30 mouse cellular contexts compared by ENCODE assay signal in the genomic region with DNA sequence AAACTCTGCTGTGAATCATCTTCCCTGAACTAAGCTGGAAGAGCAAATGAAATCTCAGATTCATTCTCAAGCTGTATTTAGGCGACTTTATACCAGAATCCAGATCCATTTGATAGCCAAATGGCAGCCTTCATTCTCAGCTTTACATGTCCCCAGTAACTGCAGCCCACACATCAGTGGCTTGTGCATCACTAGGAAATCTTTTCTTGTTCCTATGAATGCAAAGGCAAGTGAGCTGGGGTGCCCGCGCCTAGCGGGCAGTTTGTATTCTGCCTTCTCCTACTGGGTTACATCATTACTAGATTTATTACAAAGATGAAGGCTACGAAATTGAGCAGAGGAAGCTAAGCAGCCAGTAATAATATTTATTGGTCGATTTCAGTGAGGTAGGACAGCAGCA. TPM values are rescaled to one million over a fixed set of nuclear protein-coding genes. Genes with fewer than 3 reads are reported as not detected.
DNase-seq lines count a peak whose midpoint lies in the region; ATAC-seq lines count a peak whose summit lies in the region.
"Had no signal": no experiment of that assay in that cellular context is flagged by ENCODE, and none has a peak within 500 bp of the region (broad histone marks: within the 10 kb centered on the region; RNA-seq: fewer than 3 reads in every experiment).

No protein-coding gene starts in this region.

- peak; percentile 72 for DNase-seq in heart, adult 11 months
- no peak for DNase-seq in heart, postnatal 25 days (ENCODE audit: low spot score)
- DNase-seq in lung, postnatal 10 days: no peak
- DNase-seq in urinary bladder, postnatal 10 days (ENCODE audit: low spot score): peak; percentile 6
- DNase-seq in urinary bladder, postnatal 36 days (ENCODE audit: low spot score in 2 of 2): no peak
- DNase-seq in liver, embryonic 11.5 days (ENCODE audit: low spot score): no peak
- DNase-seq: adrenal gland, postnatal 25 days; cerebellum, adult 8-10 months; cerebellum, postnatal 25 days; gastrocnemius, adult 2 months; heart, postnatal 10 days; kidney, adult 11 months; kidney, postnatal 14 days; liver; lung, postnatal 14 days; right cerebral cortex, postnatal 25 days had no signal

- H3K27me3 ChIP-seq in lung, embryonic 15.5 days: no peaks in the 10 kb centered on the region
- no peaks in the 10 kb centered on the region for H3K27me3 ChIP-seq in liver, embryonic 11.5 days (replicated peaks; ENCODE audit: control insufficient read depth, insufficient read depth, low read length)
- H3K27me3 ChIP-seq: embryonic facial prominence, embryonic 15.5 days; forebrain, embryonic 13.5 days; heart, embryonic 13.5 days; hindbrain, embryonic 15.5 days; liver, embryonic 15.5 days; stomach, embryonic 15.5 days had no signal

- peak overlapping the region; percentile 34 for H3K4me2 ChIP-seq in lung, embryonic 15.5 days
- H3K4me2 ChIP-seq in liver, embryonic 11.5 days: no peak overlapping the region
- H3K4me2 ChIP-seq: embryonic facial prominence, embryonic 15.5 days; forebrain, embryonic 13.5 days; heart, embryonic 13.5 days; hindbrain, embryonic 15.5 days; liver, embryonic 15.5 days; stomach, embryonic 15.5 days had no signal

- no peak overlapping the region for H3K4me3 ChIP-seq in lung, embryonic 15.5 days
- no peak overlapping the region for H3K4me3 ChIP-seq in liver, embryonic 11.5 days (ENCODE audit: low read depth, low read length)
- H3K4me3 ChIP-seq: embryonic facial prominence, embryonic 10.5 days; embryonic facial prominence, embryonic 15.5 days; forebrain, embryonic 13.5 days; gastrocnemius, adult 2 months; heart, embryonic 13.5 days; hindbrain, embryonic 10.5 days; hindbrain, embryonic 15.5 days; liver, embryonic 15.5 days; midbrain, embryonic 10.5 days; myocyte; stomach, embryonic 15.5 days had no signal

- no peak for ATAC-seq in lung, embryonic 15.5 days (ENCODE audit: borderline replicate concordance, extremely low read depth, low FRiP score, low TSS enrichment)
- no peak for ATAC-seq in liver, embryonic 11.5 days (replicated peaks; ENCODE audit: low FRiP score)
- ATAC-seq: CD4-positive, CD25-positive, alpha-beta regulatory T cell, adult 4 months; forebrain, embryonic 13.5 days; inflammation-experienced regulatory T-cells, adult 6 months; midbrain, embryonic 16.5 days had no signal

- 65% methylated on average over 6 of the region's 6 CpGs for WGBS in lung, embryonic 15.5 days
- WGBS in liver, embryonic 11.5 days: 83% methylated on average over 6 of the region's 6 CpGs

- H3K27ac ChIP-seq in lung, embryonic 15.5 days: no peak overlapping the region; the same call in 1 of the 2 replicates
- no peak overlapping the region for H3K27ac ChIP-seq in liver, embryonic 11.5 days (ENCODE audit: low read depth, low read length)
- H3K27ac ChIP-seq: embryonic facial prominence, embryonic 10.5 days; embryonic facial prominence, embryonic 15.5 days; forebrain, embryonic 13.5 days; gastrocnemius, adult 2 months; heart, embryonic 13.5 days; hindbrain, embryonic 10.5 days; hindbrain, embryonic 15.5 days; liver, embryonic 15.5 days; midbrain, embryonic 10.5 days; stomach, embryonic 15.5 days had no signal

- H3K9ac ChIP-seq in lung, embryonic 15.5 days: no peak overlapping the region
- H3K9ac ChIP-seq in liver, embryonic 11.5 days (ENCODE audit: low read depth, low read length): no peak overlapping the region
- H3K9ac ChIP-seq: embryonic facial prominence, embryonic 15.5 days; forebrain, embryonic 13.5 days; heart, embryonic 13.5 days; hindbrain, embryonic 15.5 days; liver, embryonic 15.5 days; stomach, embryonic 15.5 days had no signal

- peaks cover 3% of the 10 kb centered on the region; the same call in 1 of the 2 replicates for H3K4me1 ChIP-seq in lung, embryonic 15.5 days
- no peaks in the 10 kb centered on the region for H3K4me1 ChIP-seq in liver, embryonic 11.5 days (replicated peaks; ENCODE audit: control insufficient read depth, insufficient read depth, low read length)
- H3K4me1 ChIP-seq: forebrain, embryonic 13.5 days; heart, embryonic 13.5 days; hindbrain, embryonic 10.5 days; liver, embryonic 15.5 days; stomach, embryonic 15.5 days had no signal

- no peaks in the 10 kb centered on the region for H3K9me3 ChIP-seq in lung, embryonic 15.5 days
- H3K9me3 ChIP-seq in liver, embryonic 11.5 days (ENCODE audit: control insufficient read depth, low read length): no peaks in the 10 kb centered on the region
- H3K9me3 ChIP-seq: embryonic facial prominence, embryonic 10.5 days; embryonic facial prominence, embryonic 15.5 days; forebrain, embryonic 13.5 days; heart, embryonic 13.5 days; hindbrain, embryonic 10.5 days; hindbrain, embryonic 15.5 days; liver, embryonic 15.5 days; midbrain, embryonic 10.5 days; stomach, embryonic 15.5 days had no signal

- intact Hi-C loops in heart, postnatal 25 days (cut with DNase I): no loop called here

- H3K36me3 ChIP-seq in lung, embryonic 15.5 days: no peaks in the 10 kb centered on the region
- H3K36me3 ChIP-seq in liver, embryonic 11.5 days (ENCODE audit: control insufficient read depth, insufficient read depth, low read length): 0 out of 2 replicates have a peak, but pooled peaks cover 3% of the 10 kb centered on the region
- H3K36me3 ChIP-seq: hindbrain, embryonic 15.5 days; liver, embryonic 15.5 days; stomach, embryonic 15.5 days had no signal

RNA-seq across cellular contexts. Expression of a gene that starts 48.8 kb away (rescaled TPM):
- total RNA-seq in heart, postnatal 25 days (2021): 1 to 10 TPM; 5.0 to 5.7 TPM
- 6.9 and 9.1 TPM in 2 replicates for polyA plus RNA-seq in lung, embryonic 15.5 days (2015; fragmentation: Nextera tagmentation; extraction: Ambion mirVana)
- polyA plus RNA-seq in liver, embryonic 11.5 days (2014; fragmentation: Nextera tagmentation; extraction: Ambion mirVana): 7.1 and 7.4 TPM in 2 replicates

Comparison
In these comparisons a context has a peak if more than half of its experiments do, and no peak if none do; other contexts are left out.
1. DNase-seq: peak in heart, adult 11 months (single experiment) and urinary bladder, postnatal 10 days (single experiment); none in heart, postnatal 25 days (single experiment), lung, postnatal 10 days (single experiment), urinary bladder, postnatal 36 days (0 of 2) and liver, embryonic 11.5 days (single experiment).